Mouse (Mus musculus) liver (tissue): ENCODE results near the gene Slc11a1.
"Not testable (repeated sequence)": the region's sequence is repeated elsewhere in the genome, so short reads cannot be mapped to it uniquely, and the experiment has no call there.

Experiments used
- DNase-seq: peaks from one replicate; pipeline ENCODE4 v3.0.0-alpha.2; 2020; ENCODE audit warnings: mixed read lengths

The Slc11a1 gene

GRCm38 (mm10) chr1:74374980-74375379 is at the start of gene Slc11a1:
TSS of gene Slc11a1 (plus strand) at chr1:74375195.
- peak; percentile 19 for DNase-seq

DNA sequence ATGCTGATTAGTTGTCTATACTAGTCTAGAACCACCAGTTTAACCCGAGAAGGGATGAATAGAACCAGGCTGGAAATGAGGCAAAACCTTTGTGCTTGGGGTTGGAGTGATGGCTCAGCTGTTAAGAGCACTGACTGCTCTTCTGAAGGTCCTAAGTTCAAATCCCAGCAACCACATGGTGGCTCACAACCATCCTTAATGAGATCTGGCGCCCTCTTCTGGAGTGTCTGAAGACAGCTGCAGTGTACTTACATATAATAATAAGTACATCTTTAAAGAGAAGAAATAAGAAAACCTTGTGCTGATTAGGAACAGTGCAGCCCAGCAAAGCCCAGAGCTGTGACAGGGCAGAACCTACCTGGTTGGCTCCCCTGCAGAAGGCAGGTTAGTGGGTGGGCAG is 48.1 kb upstream of the Slc11a1 start:
- not testable (repeated sequence) for DNase-seq

DNA sequence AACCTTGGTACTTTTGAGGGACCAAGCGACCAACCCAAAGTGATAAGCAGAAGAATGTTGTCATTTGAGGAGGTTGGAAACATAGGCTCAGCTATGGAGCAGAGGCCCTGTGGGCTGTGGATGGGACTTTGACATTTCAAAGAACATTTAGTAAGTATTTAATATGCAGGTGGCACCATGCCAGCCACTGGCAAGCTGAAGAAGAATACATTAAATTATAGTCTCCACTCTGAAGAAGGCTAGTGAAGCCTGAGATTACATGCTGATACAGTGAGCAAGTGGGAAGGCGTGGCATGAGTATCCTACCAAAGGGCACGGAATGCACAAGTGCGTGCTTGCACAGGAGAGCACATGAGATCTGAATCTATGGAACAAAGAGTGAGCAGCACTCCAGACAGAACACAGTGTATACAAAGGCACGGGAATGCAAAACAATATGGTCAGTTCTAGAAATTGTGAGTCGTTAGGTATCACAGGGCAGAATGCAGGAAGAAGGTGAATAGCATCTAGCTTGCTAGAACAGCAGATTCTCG is 45.0 kb upstream of the Slc11a1 start:
- DNase-seq, result no peak

- DNase-seq, result no peak
Observed at GRCm38 (mm10) chr1:74331046-74331681, 43.8 kb upstream of the Slc11a1 start.

- DNase-seq, result peak; percentile 97
Observed at GRCm38 (mm10) chr1:74332241-74332763, 42.7 kb upstream of the Slc11a1 start.

DNA sequence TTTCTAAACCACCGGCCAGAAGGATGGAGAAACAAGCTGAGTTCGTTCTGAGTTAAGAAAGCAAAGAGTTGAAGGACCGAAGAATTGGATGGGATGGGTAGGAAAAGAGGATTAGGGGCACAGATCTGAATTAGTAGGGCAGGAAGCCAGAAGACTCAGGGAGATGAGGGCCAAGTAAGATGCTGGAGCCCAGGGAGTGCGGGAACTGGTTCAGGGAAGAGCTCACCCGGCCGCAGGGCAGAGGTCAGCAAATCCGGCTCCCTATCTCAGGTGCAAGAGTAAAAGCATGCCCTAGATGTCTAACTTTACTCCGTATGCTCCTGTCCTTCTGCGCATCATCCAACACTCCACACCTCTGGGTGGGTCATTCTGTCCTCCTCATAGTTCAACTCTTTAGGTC is 42.1 kb upstream of the Slc11a1 start:
- DNase-seq, result no peak

- DNase-seq, result no peak
Observed at GRCm38 (mm10) chr1:74334607-74335006, 40.4 kb upstream of the Slc11a1 start.

- no peak for DNase-seq
Observed at GRCm38 (mm10) chr1:74335033-74335432, 40.0 kb upstream of the Slc11a1 start.

DNA sequence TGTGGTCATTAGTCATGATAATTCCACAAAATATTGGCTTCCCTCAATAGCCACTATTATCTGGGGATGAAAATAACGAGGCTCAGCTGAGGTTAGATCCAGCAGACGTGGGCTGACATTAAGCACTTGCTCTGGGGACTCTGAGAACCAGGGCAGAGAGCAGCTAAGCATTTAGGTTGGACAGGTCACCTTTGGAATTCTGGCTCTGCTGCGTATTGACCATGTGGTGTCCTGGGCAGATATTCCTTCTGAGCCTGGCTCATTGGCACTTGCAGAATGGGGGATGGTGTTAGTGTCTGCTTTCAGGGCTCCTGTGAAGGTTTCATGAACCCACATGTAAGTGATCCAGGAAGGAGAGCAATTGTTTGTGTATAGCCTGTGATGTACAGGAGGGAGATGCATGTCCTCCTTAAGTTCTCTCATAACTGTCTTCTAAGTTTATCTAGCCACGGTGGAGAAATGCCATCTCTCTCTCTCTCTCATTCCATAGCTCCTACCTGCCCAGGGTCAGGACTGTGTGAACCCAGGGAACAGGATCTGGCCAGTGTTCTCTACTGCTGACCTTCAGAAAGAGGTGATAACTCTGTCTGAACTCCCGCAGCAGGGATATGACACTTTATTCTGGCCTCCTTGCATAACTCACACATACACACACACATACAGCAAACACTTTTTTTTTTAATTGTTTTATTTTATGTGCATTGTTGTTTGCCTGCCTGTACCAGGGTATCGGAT is 39.4 kb upstream of the Slc11a1 start:
- no peak for DNase-seq

- no peak for DNase-seq
Observed at GRCm38 (mm10) chr1:74337241-74337771, 37.7 kb upstream of the Slc11a1 start.

GRCm38 (mm10) chr1:74338013-74338412 is 37.0 kb upstream of the Slc11a1 start:
- no peak for DNase-seq

DNA sequence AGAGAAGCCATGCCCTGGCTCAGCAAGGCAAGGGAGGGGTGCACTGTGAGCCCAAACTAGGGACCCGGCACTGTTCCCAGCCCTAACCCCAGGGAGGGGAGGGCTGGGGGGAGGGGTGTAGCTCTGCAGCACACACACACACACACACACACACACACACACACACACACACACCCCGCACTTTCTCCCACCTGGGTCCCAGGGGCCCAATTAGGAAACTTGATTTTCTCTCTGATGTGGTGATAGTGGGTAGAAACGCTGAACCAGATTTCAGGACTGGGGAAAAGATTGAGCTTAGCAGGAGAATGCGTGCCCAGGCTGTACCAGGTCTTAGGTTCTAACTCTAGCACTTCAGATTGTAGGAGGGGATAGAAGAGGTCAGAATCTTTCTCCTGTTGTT is 36.4 kb upstream of the Slc11a1 start:
- DNase-seq, result no peak

GRCm38 (mm10) chr1:74339917-74340316 is 35.1 kb upstream of the Slc11a1 start:
- DNase-seq, result no peak

DNA sequence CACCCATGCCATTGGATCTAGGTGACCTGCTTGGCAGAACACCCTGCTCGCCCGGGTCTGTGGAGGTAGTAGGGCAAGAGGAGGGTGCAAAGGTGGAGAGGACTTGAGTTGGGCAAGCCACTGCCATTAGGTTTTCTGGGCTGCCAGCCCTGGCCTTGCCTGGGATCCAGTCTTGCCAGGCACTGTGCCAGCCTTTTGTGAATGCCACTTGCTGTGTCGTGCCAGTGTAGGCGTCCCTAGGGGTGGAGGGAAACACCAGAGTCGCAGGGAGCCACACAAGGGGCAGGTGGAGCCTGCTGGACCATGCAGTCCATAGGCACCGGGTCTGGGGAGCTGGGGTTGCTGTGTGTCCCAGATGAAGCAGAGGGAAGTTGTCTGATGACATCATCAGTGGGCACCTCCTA is 34.6 kb upstream of the Slc11a1 start:
- no peak for DNase-seq

- not testable (repeated sequence) for DNase-seq
Observed at GRCm38 (mm10) chr1:74340992-74341391, 34.0 kb upstream of the Slc11a1 start.

DNA sequence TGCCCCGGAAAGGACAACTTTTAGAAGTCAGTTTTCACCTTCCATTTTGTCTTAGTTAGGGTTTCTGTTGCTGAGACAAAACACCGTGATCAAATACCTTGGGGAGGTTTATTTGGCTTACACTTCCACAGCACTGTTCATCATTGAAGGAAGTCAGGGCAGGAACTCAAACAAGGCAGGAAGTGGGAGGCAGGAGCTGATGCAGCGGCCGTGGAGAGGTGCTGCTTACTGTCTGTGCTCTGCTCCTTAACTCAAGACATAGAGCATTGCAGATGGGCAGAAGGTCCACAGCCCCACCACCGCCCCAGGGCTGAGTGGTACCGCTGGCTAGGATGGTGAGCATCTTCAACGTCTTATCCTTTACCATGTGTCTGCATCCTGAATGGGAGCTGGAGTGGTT is 33.1 kb upstream of the Slc11a1 start:
- DNase-seq, result no peak

DNA sequence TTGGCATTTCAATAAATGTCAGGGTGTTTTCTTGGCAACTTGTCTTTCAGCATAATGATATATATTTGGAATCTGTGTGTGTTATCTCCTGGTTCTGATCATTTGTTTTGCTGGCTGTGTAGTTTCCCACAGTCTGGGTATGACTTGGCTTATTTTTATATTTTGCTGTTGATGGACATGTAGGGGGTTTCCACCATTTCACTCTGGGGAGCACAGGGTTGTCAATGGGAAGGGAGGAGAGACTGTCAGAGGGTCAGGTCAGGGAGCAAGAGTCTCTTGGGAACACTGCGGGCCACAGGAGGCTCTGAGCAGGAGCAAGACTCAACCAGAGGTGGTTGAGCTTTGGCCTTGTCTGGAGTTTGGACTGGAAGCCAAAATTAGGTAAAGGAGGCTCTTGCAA is 32.7 kb upstream of the Slc11a1 start:
- DNase-seq, result no peak

DNA sequence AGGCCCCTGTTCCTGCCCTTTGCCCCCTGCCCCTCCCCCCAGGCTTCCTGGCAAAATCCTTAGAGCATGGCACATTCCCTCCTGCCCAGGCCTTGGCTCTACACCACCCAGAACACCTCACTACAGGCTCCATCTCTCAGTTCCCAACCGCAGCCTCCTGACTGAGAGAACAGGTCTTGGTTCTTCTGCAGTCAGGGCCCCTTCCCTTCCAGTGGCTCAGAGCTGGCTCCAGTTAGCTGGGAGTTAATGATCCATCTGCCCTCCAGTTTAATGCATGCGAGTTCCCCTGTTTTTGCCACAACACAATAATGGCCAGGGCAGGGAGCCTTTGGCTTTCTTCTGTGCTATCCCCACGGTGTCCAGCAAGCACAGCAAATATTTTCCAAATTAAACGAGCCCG is 31.8 kb upstream of the Slc11a1 start:
- DNase-seq, result no peak

GRCm38 (mm10) chr1:74344163-74344916 is 30.7 kb upstream of the Slc11a1 start:
- DNase-seq, result no peak

DNA sequence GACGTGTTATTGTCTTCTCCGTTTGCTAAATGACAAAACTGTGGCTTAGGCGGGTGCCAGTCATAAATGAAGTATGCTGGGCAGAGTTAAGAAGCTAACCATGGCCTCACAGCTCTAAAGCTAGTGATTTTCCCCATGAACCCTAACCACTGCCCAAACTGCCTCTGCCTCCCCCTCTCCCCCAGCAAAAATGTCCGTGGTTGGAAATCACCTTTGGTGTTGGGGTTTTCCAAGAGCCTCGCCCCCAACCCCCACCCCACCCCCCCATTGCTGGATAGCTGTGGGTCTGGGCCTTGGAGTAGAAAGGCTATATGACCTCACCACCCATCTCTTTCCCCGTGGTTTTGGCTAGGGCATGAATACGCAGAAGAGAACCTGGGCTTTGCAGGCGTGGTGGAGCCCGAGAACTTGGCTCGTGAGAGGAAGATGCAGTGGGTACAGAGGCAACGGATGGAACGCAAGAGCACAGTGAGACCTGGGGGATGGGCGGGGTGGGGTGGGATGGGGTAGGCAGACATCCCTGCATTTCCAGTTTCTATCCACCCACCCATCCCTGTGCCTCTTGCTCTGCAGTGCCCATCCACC is 23.7 kb upstream of the Slc11a1 start:
- no peak for DNase-seq

DNA sequence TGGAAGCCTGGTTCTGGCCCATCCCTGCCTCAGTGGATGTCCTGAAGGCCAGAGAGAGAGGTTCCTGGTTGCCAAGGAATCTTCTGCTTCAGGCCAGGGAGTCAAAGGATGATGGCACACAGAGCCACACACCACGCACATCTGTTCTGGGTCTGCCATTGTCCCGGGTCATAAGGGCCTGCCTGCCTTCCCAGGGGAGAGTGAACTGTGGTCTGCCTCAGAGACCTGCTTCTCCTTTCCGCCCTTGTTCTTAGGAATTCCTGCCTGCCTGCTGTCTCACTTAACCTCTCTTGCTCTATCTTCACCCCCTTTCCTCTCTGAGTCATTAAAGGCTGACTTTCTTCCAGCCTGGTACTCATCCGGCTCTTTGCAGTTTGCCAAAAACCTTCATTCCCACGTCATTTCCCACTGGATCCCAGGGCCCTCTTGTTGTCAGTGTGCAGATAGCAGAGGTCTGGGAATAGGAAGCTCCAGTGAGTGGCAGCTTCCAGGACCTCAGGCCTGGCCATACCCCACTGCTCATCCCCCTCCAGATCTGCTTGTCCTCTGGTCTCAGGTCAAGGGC is 22.4 kb upstream of the Slc11a1 start:
- DNase-seq, result no peak
